Mouse (Mus musculus): Measurements from ENCODE around the gene Reps1.

DNA sequence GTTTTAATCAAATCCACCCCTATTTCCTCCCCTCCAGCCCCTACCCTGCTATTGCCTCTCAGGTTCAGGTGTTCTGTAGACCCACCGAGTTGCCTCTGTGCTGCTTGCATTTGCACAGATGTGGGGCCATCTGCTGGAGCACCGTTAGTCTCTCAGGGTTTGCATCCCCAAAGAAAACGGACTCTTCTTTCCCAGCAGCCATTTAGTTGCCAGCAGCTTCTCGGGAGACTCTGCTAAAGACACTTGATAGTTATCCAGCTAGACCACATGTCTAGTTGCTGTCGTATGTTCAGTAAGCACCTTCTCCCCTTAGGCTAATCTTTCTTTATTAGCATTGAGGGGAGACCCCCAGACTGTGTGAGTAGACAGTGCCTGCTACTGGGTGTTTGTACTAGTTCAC lies 46.5 kb downstream of the Reps1 start:
- TF ChIP-seq GATA2 (IDR thresholded peaks at IDR 0.05; ENCODE audit: borderline replicate concordance, low read depth, low read length) (no peak), CTCF (IDR thresholded peaks at IDR 0.05; ENCODE audit: low read depth, low read length) (no peak), GATA1 (IDR thresholded peaks at IDR 0.05; ENCODE audit: borderline replicate concordance, low read length) (no peak), TAL1 (conservative IDR thresholded peaks at IDR 0.05; ENCODE audit: low read depth, low read length) (no peak), POLR2AphosphoS5 (IDR thresholded peaks at IDR 0.05; ENCODE audit: insufficient replicate concordance, low read depth, low read length) (no peak)
